Mouse (Mus musculus): Measurements from ENCODE around the gene Apba1. TPM values are rescaled to one million over a fixed set of nuclear protein-coding genes. Genes with fewer than 3 reads are reported as not detected.

The Apba1 gene
- total RNA-seq, 2 experiments from 2014 or later: 239 to 266 TPM

DNA sequence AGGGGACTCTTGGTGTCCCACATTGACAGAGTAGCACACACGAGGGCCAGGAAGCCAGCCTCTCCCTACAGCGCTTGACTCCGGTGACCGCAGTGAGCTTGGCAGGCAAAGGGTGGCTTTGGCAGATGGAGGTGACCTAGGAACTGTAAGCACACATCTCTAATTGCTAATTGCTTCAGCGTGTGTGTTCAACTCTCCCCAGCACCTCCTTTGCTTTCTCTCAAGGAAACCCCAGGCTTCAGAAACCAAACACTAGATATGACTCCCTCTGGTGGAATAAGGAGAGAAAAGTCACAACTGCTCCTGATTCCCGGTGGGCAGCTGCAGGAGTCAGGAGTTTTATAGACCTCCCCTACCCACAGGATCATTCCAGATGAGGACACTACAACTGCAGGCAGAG, 200.2 kb downstream of the Apba1 start:
- intact Hi-C loops (cut with DNase I): no loop called here
- no peak for DNase-seq (ENCODE audit: extremely low spot score in 1 of 2, low spot score in 2 of 2)

- intact Hi-C loops (cut with DNase I): loop anchor here (2.0 to 5.0 kb wide), 4 partner anchors 99 to 658 kb away; no protein-coding TSS in a partner anchor
- no peak for DNase-seq (ENCODE audit: extremely low spot score in 1 of 2, low spot score in 2 of 2)
Observed at GRCm38 (mm10) chr19:23959870-23960269, 201.2 kb downstream of the Apba1 start.

DNA sequence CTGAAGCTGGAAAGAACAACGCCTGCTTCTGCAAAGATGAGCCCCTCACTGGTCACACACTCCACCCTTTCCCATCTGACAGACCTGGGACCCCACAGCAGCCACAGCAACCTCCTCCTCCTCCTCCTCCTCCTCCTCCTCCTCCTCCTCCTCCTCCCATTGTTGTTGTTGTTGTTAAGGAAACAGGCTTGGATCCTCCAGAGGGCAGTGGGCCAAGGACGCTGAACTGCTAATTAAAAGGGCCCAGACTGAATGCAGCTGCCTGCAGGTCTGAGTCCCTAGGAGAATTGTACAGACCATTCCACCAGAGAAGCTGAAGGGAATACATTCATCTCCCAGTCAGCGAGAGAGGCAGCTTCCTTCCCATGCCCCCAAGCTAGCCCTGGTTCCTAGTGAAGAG, 201.6 kb downstream of the Apba1 start:
- peak; percentile 38 to 58 for DNase-seq (ENCODE audit: extremely low spot score in 1 of 2, low spot score in 2 of 2)
- intact Hi-C loops (cut with DNase I): loop anchor here (2.0 to 5.0 kb wide), 4 partner anchors 99 to 658 kb away; no protein-coding TSS in a partner anchor

DNA sequence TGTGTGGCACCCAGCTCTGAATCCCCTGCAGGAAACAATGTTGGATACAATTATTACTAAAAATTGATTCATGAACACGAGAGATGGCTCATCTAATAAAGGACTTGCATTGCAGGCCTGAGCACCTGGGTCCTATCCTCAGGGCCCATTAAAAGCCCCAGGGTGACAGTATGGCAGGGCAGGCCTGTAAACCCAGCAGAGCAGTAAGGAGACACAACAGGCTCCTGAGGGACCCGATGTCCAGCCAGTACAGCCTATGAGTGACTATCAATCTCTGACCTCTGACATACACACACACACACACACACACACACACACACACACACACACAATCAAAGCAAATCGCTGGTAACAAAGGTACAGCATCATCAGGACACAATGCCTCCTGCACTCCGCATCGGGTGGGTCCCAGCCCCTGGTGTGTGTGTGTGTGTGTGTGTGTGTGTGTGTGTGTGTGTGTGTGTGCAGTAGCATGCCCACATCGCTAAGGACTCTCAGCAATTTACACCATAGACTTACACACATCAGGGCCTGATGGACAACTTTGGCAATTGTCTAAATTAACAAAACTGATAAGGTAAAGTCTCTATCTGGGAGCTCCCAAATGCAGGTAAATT, 202.3 kb downstream of the Apba1 start:
- no peak for DNase-seq (ENCODE audit: extremely low spot score in 1 of 2, low spot score in 2 of 2)
- intact Hi-C loops (cut with DNase I): loop anchor here (2.0 to 5.0 kb wide), 4 partner anchors 100 to 659 kb away; no protein-coding TSS in a partner anchor

DNA sequence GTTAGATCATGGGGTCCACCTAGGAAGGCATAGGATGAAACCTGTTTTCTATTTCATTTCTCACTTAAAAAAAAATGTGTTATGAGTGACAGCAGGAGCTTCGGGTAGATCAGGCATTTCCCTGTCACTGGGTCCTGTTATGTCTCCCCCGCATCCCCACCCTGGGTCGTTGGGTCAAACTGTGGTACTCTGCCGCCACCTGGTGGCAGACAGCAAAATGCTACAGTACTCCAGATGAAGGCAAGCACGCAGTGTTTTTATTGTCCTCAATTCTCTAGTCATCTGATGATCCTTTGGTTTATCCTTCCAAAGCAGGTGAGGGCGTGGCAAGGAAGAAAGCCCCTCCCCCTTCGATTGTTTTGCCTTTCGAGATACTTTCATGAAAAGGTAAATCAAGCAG, 202.8 kb downstream of the Apba1 start:
- peak; percentile 60 to 77 for DNase-seq (ENCODE audit: extremely low spot score in 1 of 2, low spot score in 2 of 2)
- intact Hi-C loops (cut with DNase I): loop anchor here (2.0 to 5.0 kb wide), 4 partner anchors 101 to 659 kb away; no protein-coding TSS in a partner anchor

DNA sequence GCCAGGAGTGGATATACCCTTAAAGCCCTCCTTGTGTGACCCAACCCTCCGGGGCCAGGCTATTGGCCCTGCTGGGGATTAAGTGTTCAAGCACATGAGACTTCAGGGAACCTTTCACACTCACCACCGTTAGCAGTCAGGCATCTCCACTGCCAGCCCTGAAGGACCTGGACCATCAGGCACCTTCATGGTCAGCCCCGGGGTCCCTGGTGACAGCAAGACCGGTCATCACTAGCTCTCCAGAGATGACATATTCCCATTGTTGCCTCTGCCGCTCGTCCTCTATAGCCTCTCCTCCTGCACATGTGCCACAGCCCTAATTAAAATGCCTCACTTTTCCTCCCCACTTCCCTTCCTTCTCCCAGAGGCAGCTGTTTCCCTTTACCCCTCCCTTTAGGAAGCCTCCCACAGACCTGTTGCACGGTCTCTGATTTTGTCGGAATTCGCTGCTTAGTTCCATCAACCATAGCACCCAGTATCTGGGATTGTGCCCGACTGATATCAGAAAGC, 205.8 kb downstream of the Apba1 start:
- no peak for DNase-seq (ENCODE audit: extremely low spot score in 1 of 2, low spot score in 2 of 2)
- intact Hi-C loops (cut with DNase I): loop anchor here (5.0 kb wide), 2 partner anchors 387 to 662 kb away; no protein-coding TSS in a partner anchor

- intact Hi-C loops (cut with DNase I): no loop called here
- DNase-seq (ENCODE audit: extremely low spot score in 1 of 2, low spot score in 2 of 2): no peak
Observed at GRCm38 (mm10) chr19:23966376-23966775, 207.7 kb downstream of the Apba1 start.

- peak; percentile 42 to 44 for DNase-seq (ENCODE audit: extremely low spot score in 1 of 2, low spot score in 2 of 2)
- intact Hi-C loops (cut with DNase I): no loop called here
Observed at GRCm38 (mm10) chr19:23967156-23967555, 208.5 kb downstream of the Apba1 start.

- DNase-seq (ENCODE audit: extremely low spot score in 1 of 2, low spot score in 2 of 2): no peak
- intact Hi-C loops (cut with DNase I): no loop called here
Observed at GRCm38 (mm10) chr19:23968125-23968861, 209.6 kb downstream of the Apba1 start.

GRCm38 (mm10) chr19:23968862-23969225, 210.2 kb downstream of the Apba1 start:
- no peak for DNase-seq (ENCODE audit: extremely low spot score in 1 of 2, low spot score in 2 of 2)
- intact Hi-C loops (cut with DNase I): no loop called here

- no peak for DNase-seq (ENCODE audit: extremely low spot score in 1 of 2, low spot score in 2 of 2)
- intact Hi-C loops (cut with DNase I): no loop called here
Observed at GRCm38 (mm10) chr19:23970374-23970773, 211.7 kb downstream of the Apba1 start.

GRCm38 (mm10) chr19:23971391-23971790, 212.7 kb downstream of the Apba1 start:
- intact Hi-C loops (cut with DNase I): no loop called here
- no peak for DNase-seq (ENCODE audit: extremely low spot score in 1 of 2, low spot score in 2 of 2)

DNA sequence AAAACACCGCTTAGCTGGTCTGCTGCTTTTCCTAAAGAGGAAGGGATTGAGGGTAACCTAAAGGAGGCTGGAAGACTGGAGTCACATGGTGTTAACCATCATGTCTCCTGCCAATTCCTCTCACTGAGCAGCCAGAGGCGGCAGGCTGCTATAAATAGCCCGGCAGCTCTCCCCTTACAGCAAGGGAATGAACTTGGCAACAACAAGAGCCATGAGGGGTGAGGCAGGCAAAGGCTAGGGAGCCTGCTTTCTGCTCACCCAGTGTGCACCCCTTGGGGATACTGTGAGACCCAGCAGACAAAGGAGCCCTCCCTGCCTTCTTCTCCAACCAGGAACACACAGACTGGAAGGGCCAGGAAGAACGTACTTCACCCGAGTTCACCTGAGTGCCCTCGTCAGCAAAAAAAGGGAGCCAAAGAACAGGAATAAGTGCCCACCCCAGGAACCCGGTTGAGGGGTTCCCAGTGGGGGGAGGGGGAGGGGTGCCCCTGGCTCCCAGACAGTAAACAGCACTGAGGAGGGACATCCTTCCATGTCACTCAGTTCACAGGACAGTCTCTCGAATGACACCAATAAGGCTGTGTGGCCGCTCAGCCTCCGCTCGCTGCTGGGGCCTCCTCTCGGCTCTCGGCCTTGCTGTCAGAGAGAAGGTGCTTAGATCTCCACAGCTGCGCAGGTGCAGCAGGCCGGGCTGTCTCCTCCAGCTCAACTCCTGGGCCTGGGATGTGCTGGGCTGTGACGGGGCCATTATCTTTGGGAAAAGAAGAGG, 214.4 kb downstream of the Apba1 start:
- intact Hi-C loops (cut with DNase I): no loop called here
- DNase-seq (ENCODE audit: extremely low spot score in 1 of 2, low spot score in 2 of 2): no peak

GRCm38 (mm10) chr19:23977901-23978443, 219.3 kb downstream of the Apba1 start:
- no peak for DNase-seq (ENCODE audit: extremely low spot score in 1 of 2, low spot score in 2 of 2)
- intact Hi-C loops (cut with DNase I): no loop called here

GRCm38 (mm10) chr19:23980598-23980997, 221.9 kb downstream of the Apba1 start:
- peak in 1 of 2 experiments; percentile 51 for DNase-seq (ENCODE audit: extremely low spot score in 1 of 2, low spot score in 2 of 2)
- intact Hi-C loops (cut with DNase I): no loop called here

GRCm38 (mm10) chr19:23984186-23984585, 225.5 kb downstream of the Apba1 start:
- intact Hi-C loops (cut with DNase I): no loop called here
- DNase-seq (ENCODE audit: extremely low spot score in 1 of 2, low spot score in 2 of 2): no peak

DNA sequence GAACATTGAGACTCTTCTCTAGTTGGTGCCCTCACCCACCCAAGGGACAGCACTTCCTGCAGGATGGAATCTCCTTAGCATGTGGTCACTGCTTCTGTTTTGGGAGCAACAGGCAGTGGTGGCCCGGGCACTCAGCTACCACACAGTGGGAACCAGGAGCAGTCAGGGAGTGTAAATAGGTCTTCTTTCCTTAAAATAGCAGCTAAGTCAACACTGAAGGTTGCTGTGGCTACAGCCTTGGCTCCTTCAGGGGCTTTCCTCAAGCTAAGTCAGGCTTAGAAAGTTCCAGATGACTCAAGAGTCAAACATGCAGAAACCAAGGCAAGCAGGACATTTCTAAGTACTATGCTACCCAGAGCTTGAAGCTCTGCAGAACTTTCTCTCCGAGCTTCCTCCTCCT, 228.6 kb downstream of the Apba1 start:
- no peak for DNase-seq (ENCODE audit: extremely low spot score in 1 of 2, low spot score in 2 of 2)
- intact Hi-C loops (cut with DNase I): no loop called here

- DNase-seq (ENCODE audit: extremely low spot score in 1 of 2, low spot score in 2 of 2): no peak
- intact Hi-C loops (cut with DNase I): no loop called here
Observed at GRCm38 (mm10) chr19:23988166-23988565, 229.5 kb downstream of the Apba1 start.

DNA sequence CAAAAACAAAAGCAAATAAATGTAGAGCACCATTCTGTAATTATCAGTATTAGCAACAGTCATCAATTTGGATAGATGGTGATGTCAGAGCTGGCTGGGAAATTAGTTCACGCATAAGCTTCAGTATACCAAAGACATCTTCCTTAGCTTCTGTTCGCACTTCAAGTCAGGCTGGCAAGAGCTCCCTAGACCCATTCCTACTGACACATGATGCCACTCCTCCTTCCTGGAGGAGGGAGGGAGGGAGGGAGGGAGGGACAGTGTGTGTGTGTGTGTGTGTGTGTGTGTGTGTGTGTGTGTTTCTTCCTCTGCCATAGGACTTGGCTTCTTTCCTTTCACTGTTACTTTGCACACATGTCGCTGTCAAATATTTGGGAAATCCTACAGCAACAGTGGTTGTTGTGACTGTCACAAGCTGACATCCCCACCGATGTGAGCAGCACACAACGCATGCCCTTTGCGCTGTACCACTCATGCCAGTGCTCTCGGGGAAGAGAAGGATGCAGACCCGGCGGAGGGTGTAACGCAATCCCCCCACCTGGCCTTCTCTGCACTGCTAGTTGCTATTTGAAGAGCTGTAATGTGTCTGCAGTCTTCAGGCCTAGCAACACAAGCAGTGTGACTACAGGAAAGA, 237.2 kb downstream of the Apba1 start:
- intact Hi-C loops (cut with DNase I): no loop called here
- no peak for DNase-seq (ENCODE audit: extremely low spot score in 1 of 2, low spot score in 2 of 2)

Measured in left cerebral cortex, postnatal 10 days (tissue).